Mouse (Mus musculus): Measurements from ENCODE around the gene Bco2.

GRCm38 (mm10) chr9:50586955-50587354, 32.0 kb upstream of the Bco2 start:
- TF ChIP-seq CTCF (conservative IDR thresholded peaks at IDR 0.05; ENCODE audit: low read length): no peak
- TF ChIP-seq NANOG (IDR thresholded peaks at IDR 0.05; ENCODE audit: borderline replicate concordance, low read length): no peak

Measured in E14TG2a.4 (cell line).